Mouse (Mus musculus) right cerebral cortex, adult 18-20 months (tissue): ENCODE measurements at regions not wholly inside any gene's neighbourhood (a gene's known extent, or its start where the extent isn't known, plus 50 kb on each side); places are given as distances from the start of the nearest gene placed in this dataset.
A peak's percentile ranks its signal among the peaks of the same experiment; 100 is the strongest.
"Not testable (repeated sequence)": the region's sequence is repeated elsewhere in the genome, so short reads cannot be mapped to it uniquely, and the experiment has no call there.

Source experiments
- DNase-seq: peaks from one replicate; pipeline ENCODE4 v3.0.0; 2022; ENCODE audit warnings: mixed read lengths

- no peak for DNase-seq
Measured at GRCm38 (mm10) chr8:113916649-113917048, 68.1 kb upstream of the Adamts18 start.

GRCm38 (mm10) chr8:113917197-113917596 is 68.7 kb upstream of the Adamts18 start:
- no peak for DNase-seq

GRCm38 (mm10) chr8:113920306-113920705 is 71.8 kb upstream of the Adamts18 start:
- DNase-seq, result peak; percentile 25

- peak; percentile 39 for DNase-seq
Measured at GRCm38 (mm10) chr8:113923381-113923780, 74.8 kb upstream of the Adamts18 start.

GRCm38 (mm10) chr8:113953721-113954120 is 105.2 kb upstream of the Adamts18 start:
- no peak for DNase-seq

GRCm38 (mm10) chr8:113956439-113957043 is 108.0 kb upstream of the Adamts18 start:
- DNase-seq, result no peak

GRCm38 (mm10) chr8:113957821-113958220 is 109.3 kb upstream of the Adamts18 start:
- no peak for DNase-seq

- no peak for DNase-seq
Measured at GRCm38 (mm10) chr8:113975810-113976209, 127.3 kb upstream of the Adamts18 start.

GRCm38 (mm10) chr8:113976626-113977025 is 128.1 kb upstream of the Adamts18 start:
- no peak for DNase-seq

GRCm38 (mm10) chr8:113977072-113977471 is 128.5 kb upstream of the Adamts18 start:
- no peak for DNase-seq

GRCm38 (mm10) chr8:113978946-113979345 is 130.4 kb upstream of the Adamts18 start:
- DNase-seq, result no peak

GRCm38 (mm10) chr8:113979837-113980236 is 131.3 kb upstream of the Adamts18 start:
- DNase-seq, result no peak

GRCm38 (mm10) chr8:113981339-113981738 is 132.8 kb upstream of the Adamts18 start:
- DNase-seq, result no peak

GRCm38 (mm10) chr8:113984845-113985244 is 136.3 kb upstream of the Adamts18 start:
- DNase-seq, result peak; percentile 49

- DNase-seq, result no peak
Measured at GRCm38 (mm10) chr8:113985471-113985870, 136.9 kb upstream of the Adamts18 start.

- DNase-seq, result no peak
Measured at GRCm38 (mm10) chr8:113985948-113986347, 137.4 kb upstream of the Adamts18 start.

GRCm38 (mm10) chr8:113990718-113991117 is 142.2 kb upstream of the Adamts18 start:
- DNase-seq, result no peak

- no peak for DNase-seq
Measured at GRCm38 (mm10) chr8:113998881-113999280, 134.5 kb upstream of the Nudt7 start.

- DNase-seq, result no peak
Measured at GRCm38 (mm10) chr8:114001674-114002073, 131.7 kb upstream of the Nudt7 start.

- DNase-seq, result no peak
Measured at GRCm38 (mm10) chr8:114004436-114004835, 128.9 kb upstream of the Nudt7 start.

GRCm38 (mm10) chr8:114006587-114006986 is 126.8 kb upstream of the Nudt7 start:
- no peak for DNase-seq

- DNase-seq, result peak; percentile 46
Measured at GRCm38 (mm10) chr8:114007103-114007502, 126.3 kb upstream of the Nudt7 start.

- DNase-seq, result no peak
Measured at GRCm38 (mm10) chr8:114018364-114018763, 115.0 kb upstream of the Nudt7 start.

GRCm38 (mm10) chr8:114030141-114030540 is 103.2 kb upstream of the Nudt7 start:
- DNase-seq, result not testable (repeated sequence)

- DNase-seq, result no peak
Measured at GRCm38 (mm10) chr8:114052426-114052825, 80.9 kb upstream of the Nudt7 start.
